Mouse (Mus musculus) kidney, embryonic 15.5 days (tissue): ENCODE data around the gene Rbl2. TPM values are rescaled to one million over a fixed set of nuclear protein-coding genes. Genes with fewer than 3 reads are reported as not detected.

Experiments
- ATAC-seq: fragments of 200-750 bp; cut with Nextera tagmentation; replicated peaks from 2 replicates; pipeline ENCODE4 v1.8.0; 2017; ENCODE audit warnings: moderate TSS enrichment; ENCODE audit not compliant: low FRiP score
- H3K27ac ChIP-seq: fragments of 300-500 bp; sonication (generic); 2 replicates; pipeline ENCODE4 v1.5.1; 2015; ENCODE audit warnings: mild to moderate bottlenecking, inconsistent platforms
- H3K27me3 ChIP-seq: fragments of 300-500 bp; sonication (generic); 2 replicates; pipeline ENCODE4 v1.6.1; 2015; ENCODE audit warnings: inconsistent platforms
- H3K36me3 ChIP-seq: fragments of 300-500 bp; sonication (generic); 2 replicates; pipeline ENCODE4 v1.6.1; 2015; ENCODE audit warnings: inconsistent platforms
- H3K4me1 ChIP-seq: fragments of 300-500 bp; sonication (generic); 2 replicates; pipeline ENCODE4 v1.6.1; 2015; ENCODE audit warnings: inconsistent platforms
- H3K4me2 ChIP-seq: fragments of 300-500 bp; sonication (generic); 2 replicates; pipeline ENCODE4 v1.6.1; 2015; ENCODE audit warnings: moderate library complexity, mild to moderate bottlenecking, inconsistent platforms
- H3K4me3 ChIP-seq: fragments of 300-500 bp; sonication (generic); replicated peaks from 2 replicates; pipeline ENCODE4 v1.5.1; 2015; ENCODE audit warnings: mild to moderate bottlenecking, inconsistent platforms
- H3K9ac ChIP-seq: fragments of 300-500 bp; sonication (generic); 2 replicates; pipeline ENCODE4 v1.6.1; 2015; ENCODE audit warnings: mild to moderate bottlenecking, inconsistent platforms
- H3K9me3 ChIP-seq: fragments of 300-500 bp; sonication (generic); replicated peaks from 2 replicates; pipeline ENCODE4 v1.6.1; 2016; ENCODE audit warnings: inconsistent platforms
- WGBS: fragments of 180-500 bp; shearing (Covaris S2); methylation state at CpG from one replicate; pipeline ENCODE4 v1.1.7; 2015; ENCODE audit warnings: mixed read lengths; 5-methylcytosine and 5-hydroxymethylcytosine counted together
- polyA plus RNA-seq: library from polyadenylated mRNA; unstranded; fragments of >200 nt; fragmentation: Nextera tagmentation; extraction: Ambion mirVana; gene quantifications from 2 replicates; pipeline ENCODE4 v1.2.1, GENCODE M21; 2015

Rbl2 gene
- polyA plus RNA-seq, result 17.9 and 18.5 TPM in 2 replicates

- H3K4me1 ChIP-seq, result peaks cover 18% of the 10 kb centered on the region
- H3K36me3 ChIP-seq, result 0 out of 2 replicates have a peak, but pooled peaks cover 3% of the 10 kb centered on the region
- peak within 1 kb of the TSS; percentile 69 for H3K4me2 ChIP-seq
- H3K9me3 ChIP-seq, result no peaks in the 10 kb centered on the region
- peak within 1 kb of the TSS; percentile 85 for H3K27ac ChIP-seq
- H3K27me3 ChIP-seq, result no peaks in the 10 kb centered on the region
- H3K9ac ChIP-seq, result peak within 1 kb of the TSS; percentile 86
- ATAC-seq, result peak; percentile 97
- peak within 1 kb of the TSS; percentile 95 for H3K4me3 ChIP-seq
- under 1% methylated on average over 25 of the region's 25 CpGs for WGBS
Measured at GRCm38 (mm10) chr8:91069834-91070233, at the start of gene Rbl2. TSS of gene Rbl2 (plus strand) at chr8:91070057.

GRCm38 (mm10) chr8:91034417-91034816 lies 35.4 kb upstream of the Rbl2 start:
- Histone ChIP-seq H3K27me3 (no peaks in the 10 kb centered on the region), H3K27ac (no peak overlapping the region), H3K9ac (no peak overlapping the region), H3K4me1 (no peaks in the 10 kb centered on the region), H3K36me3 (peaks cover 89% of the 10 kb centered on the region), H3K9me3 (no peaks in the 10 kb centered on the region), H3K4me2 (no peak overlapping the region), H3K4me3 (no peak overlapping the region)
- WGBS, result 88% methylated on average over 6 of the region's 6 CpGs
- no peak for ATAC-seq

GRCm38 (mm10) chr8:91036905-91037304 lies 33.0 kb upstream of the Rbl2 start:
- 0 out of 2 replicates have a peak, but pooled peaks have one; percentile 52 for ATAC-seq
- Histone ChIP-seq H3K27me3 (no peaks in the 10 kb centered on the region), H3K9ac (no peak overlapping the region), H3K27ac (no peak overlapping the region), H3K9me3 (no peaks in the 10 kb centered on the region), H3K36me3 (peaks cover 92% of the 10 kb centered on the region), H3K4me3 (no peak overlapping the region), H3K4me1 (no peaks in the 10 kb centered on the region), H3K4me2 (no peak overlapping the region)
- 48% methylated on average over 6 of the region's 6 CpGs for WGBS

GRCm38 (mm10) chr8:91038637-91039036 lies 31.2 kb upstream of the Rbl2 start:
- 95% methylated on average over 1 of the region's 1 CpGs for WGBS
- no peak overlapping the region for H3K9ac ChIP-seq
- H3K9me3 ChIP-seq, result no peaks in the 10 kb centered on the region
- H3K27ac ChIP-seq, result no peak overlapping the region
- H3K27me3 ChIP-seq, result no peaks in the 10 kb centered on the region
- no peak overlapping the region for H3K4me3 ChIP-seq
- no peak for ATAC-seq
- peaks cover 93% of the 10 kb centered on the region for H3K36me3 ChIP-seq
- no peak overlapping the region for H3K4me2 ChIP-seq
- no peaks in the 10 kb centered on the region for H3K4me1 ChIP-seq

- 0 out of 2 replicates have a peak, but pooled peaks have one; percentile 46 for ATAC-seq
- H3K4me3 ChIP-seq, result no peak overlapping the region
- peaks cover 6% of the 10 kb centered on the region; the same call in 1 of the 2 replicates for H3K4me1 ChIP-seq
- no peaks in the 10 kb centered on the region for H3K9me3 ChIP-seq
- peaks cover 82% of the 10 kb centered on the region for H3K36me3 ChIP-seq
- H3K9ac ChIP-seq, result no peak overlapping the region
- H3K27me3 ChIP-seq, result no peaks in the 10 kb centered on the region
- 57% methylated on average over 4 of the region's 4 CpGs for WGBS
- no peak overlapping the region for H3K27ac ChIP-seq
- H3K4me2 ChIP-seq, result no peak overlapping the region
Measured at GRCm38 (mm10) chr8:91046370-91046769, 23.5 kb upstream of the Rbl2 start.

GRCm38 (mm10) chr8:91051037-91051436 lies 18.8 kb upstream of the Rbl2 start:
- peaks cover 62% of the 10 kb centered on the region for H3K36me3 ChIP-seq

GRCm38 (mm10) chr8:91054418-91054817 lies 15.4 kb upstream of the Rbl2 start:
- no peak overlapping the region for H3K4me2 ChIP-seq
- no peak overlapping the region for H3K4me3 ChIP-seq
- H3K9ac ChIP-seq, result no peak overlapping the region
- no peaks in the 10 kb centered on the region for H3K9me3 ChIP-seq
- peaks cover 14% of the 10 kb centered on the region; the same call in 1 of the 2 replicates for H3K4me1 ChIP-seq
- WGBS, result 52% methylated on average over 4 of the region's 4 CpGs
- ATAC-seq, result no peak
- H3K27ac ChIP-seq, result no peak overlapping the region
- H3K27me3 ChIP-seq, result no peaks in the 10 kb centered on the region
- peaks cover 38% of the 10 kb centered on the region for H3K36me3 ChIP-seq

More at GRCm38 (mm10) chr8:91051037-91051436, 18.8 kb upstream of the Rbl2 start:
- no peaks in the 10 kb centered on the region for H3K27me3 ChIP-seq
- ATAC-seq, result no peak
- no peaks in the 10 kb centered on the region for H3K9me3 ChIP-seq
- no peak overlapping the region for H3K4me2 ChIP-seq
- H3K27ac ChIP-seq, result peak overlapping the region; percentile 41
- H3K9ac ChIP-seq, result no peak overlapping the region
- 50% methylated on average over 8 of the region's 8 CpGs for WGBS
- H3K4me1 ChIP-seq, result peaks cover 6% of the 10 kb centered on the region; the same call in 1 of the 2 replicates
- no peak overlapping the region for H3K4me3 ChIP-seq

GRCm38 (mm10) chr8:91056848-91057247 lies 13.0 kb upstream of the Rbl2 start:
- Histone ChIP-seq H3K4me3 (no peak overlapping the region), H3K36me3 (peaks cover 18% of the 10 kb centered on the region), H3K4me2 (no peak overlapping the region), H3K27me3 (no peaks in the 10 kb centered on the region), H3K27ac (peak overlapping the region; percentile 68), H3K9ac (no peak overlapping the region), H3K4me1 (peaks cover 11% of the 10 kb centered on the region; the same call in 1 of the 2 replicates), H3K9me3 (no peaks in the 10 kb centered on the region)
- WGBS, result 25% methylated on average over 3 of the region's 3 CpGs
- peak; percentile 70 for ATAC-seq

GRCm38 (mm10) chr8:91059086-91059578 lies 10.7 kb upstream of the Rbl2 start:
- 0 out of 2 replicates have a peak, but pooled peaks cover 5% of the 10 kb centered on the region for H3K36me3 ChIP-seq
- H3K27ac ChIP-seq, result no peak overlapping the region
- H3K4me3 ChIP-seq, result no peak overlapping the region
- no peak overlapping the region for H3K4me2 ChIP-seq
- H3K4me1 ChIP-seq, result peaks cover 11% of the 10 kb centered on the region; the same call in 1 of the 2 replicates
- H3K9ac ChIP-seq, result no peak overlapping the region
- no peaks in the 10 kb centered on the region for H3K27me3 ChIP-seq
- no peak for ATAC-seq
- H3K9me3 ChIP-seq, result no peaks in the 10 kb centered on the region

GRCm38 (mm10) chr8:91059884-91060510 lies 9.9 kb upstream of the Rbl2 start:
- no peak overlapping the region for H3K27ac ChIP-seq

GRCm38 (mm10) chr8:91060555-91061471 lies 9.0 kb upstream of the Rbl2 start:
- Histone ChIP-seq H3K9me3 (no peaks in the 10 kb centered on the region), H3K4me2 (no peak overlapping the region), H3K9ac (no peak overlapping the region), H3K27ac (no peak overlapping the region), H3K36me3 (no peaks in the 10 kb centered on the region), H3K4me1 (peaks cover 11% of the 10 kb centered on the region; the same call in 1 of the 2 replicates), H3K4me3 (no peak overlapping the region), H3K27me3 (no peaks in the 10 kb centered on the region)
- 0 out of 2 replicates have a peak, but pooled peaks have one; percentile 36 for ATAC-seq
- 75% methylated on average over 19 of the region's 19 CpGs for WGBS

More at GRCm38 (mm10) chr8:91059884-91060510, 9.9 kb upstream of the Rbl2 start:
- Histone ChIP-seq H3K4me1 (peaks cover 11% of the 10 kb centered on the region; the same call in 1 of the 2 replicates), H3K4me3 (no peak overlapping the region), H3K9me3 (no peaks in the 10 kb centered on the region), H3K4me2 (no peak overlapping the region), H3K36me3 (0 out of 2 replicates have a peak, but pooled peaks cover 2% of the 10 kb centered on the region), H3K27me3 (no peaks in the 10 kb centered on the region), H3K9ac (no peak overlapping the region)
- no peak for ATAC-seq
- 83% methylated on average over 7 of the region's 7 CpGs for WGBS
